Comparison of ENCODE assay signal across 25 mouse cellular contexts in genomic region chr13:103048954-103049353, GRCm38 (mm10).
DNase-seq lines count a peak whose midpoint lies in the region; ATAC-seq lines count a peak whose summit lies in the region.
"Had no signal": no experiment of that assay in that cellular context is flagged by ENCODE, and none has a peak within 500 bp of the region (broad histone marks: within the 10 kb centered on the region; RNA-seq: fewer than 3 reads in every experiment).

No protein-coding gene starts in this region.

- no peak overlapping the region for H3K9ac ChIP-seq in embryonic facial prominence, embryonic 14.5 days (ENCODE audit: low read depth, low read length)
- H3K9ac ChIP-seq: embryonic facial prominence, embryonic 13.5 days; forebrain, embryonic 13.5 days; heart, embryonic 13.5 days; hindbrain, embryonic 14.5 days had no signal

- H3K9me3 ChIP-seq in embryonic facial prominence, embryonic 14.5 days (ENCODE audit: control insufficient read depth, low read length), result no peaks in the 10 kb centered on the region
- H3K9me3 ChIP-seq in embryonic facial prominence, embryonic 10.5 days, result no peaks in the 10 kb centered on the region
- H3K9me3 ChIP-seq: embryonic facial prominence, embryonic 13.5 days; forebrain, embryonic 10.5 days; forebrain, embryonic 13.5 days; heart, embryonic 10.5 days; heart, embryonic 13.5 days had no signal

- no peak for ATAC-seq in embryonic facial prominence, embryonic 14.5 days (ENCODE audit: low read depth)
- ATAC-seq: forebrain, embryonic 13.5 days; forebrain, embryonic 16.5 days; hindbrain, postnatal 0 days; inflammation-experienced regulatory T-cells, adult 6 months; intestine, embryonic 16.5 days; Patski had no signal

- H3K27ac ChIP-seq in embryonic facial prominence, embryonic 14.5 days (replicated peaks; ENCODE audit: low read depth, low read length), result no peak overlapping the region
- no peak overlapping the region for H3K27ac ChIP-seq in embryonic facial prominence, embryonic 10.5 days (replicated peaks)
- H3K27ac ChIP-seq: embryonic facial prominence, embryonic 13.5 days; forebrain, embryonic 10.5 days; forebrain, embryonic 13.5 days; heart, adult 2 months; heart, embryonic 10.5 days; heart, embryonic 13.5 days; hindbrain, embryonic 14.5 days; hindbrain, postnatal 0 days had no signal

- no peaks in the 10 kb centered on the region for H3K4me1 ChIP-seq in embryonic facial prominence, embryonic 14.5 days (ENCODE audit: control insufficient read depth, insufficient read depth, low read length)
- no peaks in the 10 kb centered on the region for H3K4me1 ChIP-seq in embryonic facial prominence, embryonic 10.5 days
- H3K4me1 ChIP-seq: embryonic facial prominence, embryonic 13.5 days; forebrain, embryonic 13.5 days had no signal

- no peaks in the 10 kb centered on the region for H3K36me3 ChIP-seq in embryonic facial prominence, embryonic 14.5 days (ENCODE audit: control insufficient read depth, insufficient read depth, low read length)
- no peaks in the 10 kb centered on the region for H3K36me3 ChIP-seq in embryonic facial prominence, embryonic 10.5 days (replicated peaks)
- H3K36me3 ChIP-seq: embryonic facial prominence, embryonic 13.5 days; forebrain, embryonic 10.5 days; heart, embryonic 10.5 days had no signal

- no peak overlapping the region for H3K4me3 ChIP-seq in embryonic facial prominence, embryonic 14.5 days (ENCODE audit: low read depth, low read length)
- no peak overlapping the region for H3K4me3 ChIP-seq in embryonic facial prominence, embryonic 10.5 days
- H3K4me3 ChIP-seq: embryonic facial prominence, embryonic 13.5 days; forebrain, embryonic 10.5 days; forebrain, embryonic 13.5 days; heart, adult 2 months; heart, embryonic 10.5 days; heart, embryonic 13.5 days had no signal

- intact Hi-C loops in left cerebral cortex, postnatal 25 days (cut with DNase I), result no loop called here

- no peaks in the 10 kb centered on the region for H3K27me3 ChIP-seq in embryonic facial prominence, embryonic 14.5 days (replicated peaks; ENCODE audit: control insufficient read depth, insufficient read depth, low read length)
- no peaks in the 10 kb centered on the region for H3K27me3 ChIP-seq in embryonic facial prominence, embryonic 10.5 days (replicated peaks; ENCODE audit: low read depth, poor library complexity, severe bottlenecking)
- H3K27me3 ChIP-seq: embryonic facial prominence, embryonic 13.5 days; forebrain, embryonic 13.5 days; heart, embryonic 13.5 days; Patski had no signal

- WGBS in embryonic facial prominence, embryonic 14.5 days, result 71% methylated on average over 7 of the region's 7 CpGs
- WGBS in embryonic facial prominence, embryonic 10.5 days, result 90% methylated on average over 7 of the region's 7 CpGs

- peak; percentile 34 for DNase-seq in embryonic facial prominence, embryonic 14.5 days (ENCODE audit: low spot score)
- no peak for DNase-seq in embryonic facial prominence, embryonic 10.5 days (ENCODE audit: low spot score)
- peak; percentile 6 to 60 for DNase-seq in left cerebral cortex, postnatal 25 days (ENCODE audit: low spot score in 2 of 2)
- DNase-seq in left cerebral cortex, adult 8-10 months (ENCODE audit: low spot score in 2 of 2), result no peak
- DNase-seq in gonadal fat pad, adult 2 months (ENCODE audit: low read depth), result peak; percentile 50
- no peak for DNase-seq in adrenal gland, postnatal 14 days
- DNase-seq: adrenal gland, postnatal 10 days; cerebellum, adult 18-20 months; cerebellum, adult 9-11 months; cerebellum, postnatal 25 days; gastrocnemius, postnatal 25 days; heart, adult 2 months; heart, postnatal 14 days; heart, postnatal 4 days had no signal

- H3K4me2 ChIP-seq in embryonic facial prominence, embryonic 14.5 days (ENCODE audit: low read depth, low read length), result no peak overlapping the region
- H3K4me2 ChIP-seq: embryonic facial prominence, embryonic 13.5 days; forebrain, embryonic 13.5 days; heart, embryonic 13.5 days; hindbrain, embryonic 14.5 days had no signal

Comparison
In these comparisons a context has a peak if more than half of its experiments do, and no peak if none do; other contexts are left out.
1. DNase-seq: peak in embryonic facial prominence, embryonic 14.5 days (single experiment), left cerebral cortex, postnatal 25 days (2 of 2) and gonadal fat pad, adult 2 months (single experiment); none in embryonic facial prominence, embryonic 10.5 days (single experiment), left cerebral cortex, adult 8-10 months (0 of 2) and adrenal gland, postnatal 14 days (single experiment).